Mouse (Mus musculus) kidney, adult 2 months (tissue): ENCODE data around the gene Memo1. TPM values are rescaled to one million over a fixed set of nuclear protein-coding genes. Genes with fewer than 3 reads are reported as not detected.
A peak's percentile ranks its signal among the peaks of the same experiment; 100 is the strongest.

Experiments
- DNase-seq: peaks from one replicate; pipeline ENCODE4 v3.0.0; 2021
- H3K27ac ChIP-seq: fragments of 200-500 bp; 2 replicates; pipeline ENCODE4 v1.5.1; 2012; ENCODE audit warnings: low read depth, low read length, control low read depth, inconsistent platforms; ENCODE audit not compliant: insufficient read depth
- H3K27me3 ChIP-seq: fragments of 200-500 bp; replicated peaks from 2 replicates; pipeline ENCODE4 v1.6.1; 2012; ENCODE audit warnings: mild to moderate bottlenecking, moderate library complexity, low read length, inconsistent platforms; ENCODE audit not compliant: control insufficient read depth, insufficient read depth
- H3K36me3 ChIP-seq: fragments of 200-500 bp; 2 replicates; pipeline ENCODE4 v1.6.1; 2012; ENCODE audit warnings: mild to moderate bottlenecking, moderate library complexity, low read length, inconsistent platforms; ENCODE audit not compliant: control insufficient read depth, insufficient read depth
- H3K4me1 ChIP-seq: fragments of 200-500 bp; 2 replicates; pipeline ENCODE4 v1.6.1; 2011; ENCODE audit warnings: low read length; ENCODE audit not compliant: control insufficient read depth, insufficient read depth
- H3K4me3 ChIP-seq: fragments of 200-500 bp; 2 replicates; pipeline ENCODE4 v1.5.1; 2011; ENCODE audit warnings: mild to moderate bottlenecking, low read depth, low read length, control low read depth; ENCODE audit not compliant: insufficient read depth
- CTCF ChIP-seq: fragments of 200-500 bp; conservative IDR thresholded peaks from 2 replicates; pipeline ENCODE4 v1.5.1; 2011; ENCODE audit warnings: low read depth, mild to moderate bottlenecking, control low read depth, low read length, moderate library complexity, mixed read lengths; ENCODE audit not compliant: insufficient read depth, insufficient read length
- POLR2A ChIP-seq: fragments of 200-500 bp; IDR thresholded peaks from one replicate; pipeline ENCODE4 v1.6.1; 2011; ENCODE audit warnings: low read depth, low read length, control low read depth
- WGBS: fragments of 180-500 bp; shearing (Covaris S2); methylation state at CpG from one replicate; pipeline ENCODE4 v1.1.7; 2018; 5-methylcytosine and 5-hydroxymethylcytosine counted together
- polyA plus RNA-seq: library from polyadenylated mRNA; depleted of rRNA; stranded (reverse); fragments of >200 nt; gene quantifications from 2 replicates; pipeline ENCODE4 v1.2.3, GENCODE M21; 2012

Gene Memo1
- polyA plus RNA-seq, 1 experiment, result 43.1 TPM

GRCm38 (mm10) chr17:74267415-74268180 is 27.7 kb downstream of the Memo1 start:
- Histone ChIP-seq H3K4me3 (no peak overlapping the region), H3K27ac (no peak overlapping the region), H3K36me3 (no peaks in the 10 kb centered on the region), H3K27me3 (no peaks in the 10 kb centered on the region), H3K4me1 (peaks cover 15% of the 10 kb centered on the region)
- no peak for DNase-seq
- WGBS, result 96% methylated on average over 11 of the region's 11 CpGs
- TF ChIP-seq POLR2A, result no peak

GRCm38 (mm10) chr17:74265636-74266035 is 29.7 kb downstream of the Memo1 start:
- DNase-seq, result no peak
- no peak overlapping the region for H3K27ac ChIP-seq
- TF ChIP-seq POLR2A (no peak), CTCF (no peak)

GRCm38 (mm10) chr17:74265156-74265505 is 30.2 kb downstream of the Memo1 start:
- Histone ChIP-seq H3K4me3 (no peak overlapping the region), H3K27me3 (no peaks in the 10 kb centered on the region), H3K36me3 (no peaks in the 10 kb centered on the region), H3K27ac (no peak overlapping the region), H3K4me1 (peaks cover 11% of the 10 kb centered on the region)
- DNase-seq, result no peak
- TF ChIP-seq POLR2A (no peak), CTCF (no peak)
- 30% methylated on average over 5 of the region's 5 CpGs for WGBS

More at GRCm38 (mm10) chr17:74265636-74266035, 29.7 kb downstream of the Memo1 start:
- Histone ChIP-seq H3K27me3 (no peaks in the 10 kb centered on the region), H3K36me3 (no peaks in the 10 kb centered on the region), H3K4me3 (no peak overlapping the region), H3K4me1 (peaks cover 11% of the 10 kb centered on the region)
- WGBS, result 45% methylated on average over 1 of the region's 1 CpGs

DNA sequence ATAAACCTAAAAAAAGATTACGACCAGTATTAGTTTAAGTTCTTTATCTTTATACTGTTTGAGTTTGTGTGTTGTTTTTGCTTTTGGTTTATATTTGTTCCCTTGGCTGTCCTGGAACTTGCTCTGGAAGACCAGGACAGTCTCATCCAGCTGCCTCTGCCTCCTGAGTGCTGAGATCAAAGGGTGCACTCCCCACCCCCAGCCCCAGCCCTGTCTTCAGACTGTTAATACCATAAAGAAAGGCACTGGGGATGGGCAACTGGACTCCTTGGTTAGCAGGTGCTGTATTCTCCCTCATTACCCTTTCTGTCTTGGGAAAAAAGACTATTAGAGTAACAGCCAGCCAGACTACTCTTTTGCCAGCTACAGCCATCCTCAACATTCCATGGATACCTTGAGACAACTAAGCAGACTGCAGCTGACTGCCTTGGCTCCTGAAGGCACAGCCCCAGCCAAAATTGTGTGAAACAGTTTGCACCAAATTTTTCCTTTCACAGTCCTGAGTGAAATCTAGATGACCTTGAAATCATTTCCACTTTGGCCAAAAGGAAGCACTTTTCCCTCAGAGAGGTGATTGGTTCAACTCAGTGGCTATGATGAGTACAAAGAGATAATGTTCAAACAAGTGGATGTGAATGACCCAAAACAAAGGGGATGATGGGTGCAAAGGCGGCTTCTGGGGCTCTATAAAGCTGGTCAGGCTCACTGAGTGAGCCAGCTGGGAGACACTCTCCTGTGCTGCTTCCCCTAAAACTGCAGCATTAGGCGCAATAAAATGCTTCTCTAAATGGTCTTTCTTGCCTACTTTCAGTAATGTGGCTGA is 30.8 kb downstream of the Memo1 start:
- Histone ChIP-seq H3K27me3 (no peaks in the 10 kb centered on the region), H3K36me3 (no peaks in the 10 kb centered on the region), H3K27ac (no peak overlapping the region), H3K4me3 (no peak overlapping the region), H3K4me1 (peaks cover 11% of the 10 kb centered on the region)
- 50% methylated on average over 3 of the region's 3 CpGs for WGBS
- no peak for TF ChIP-seq CTCF
- no peak for TF ChIP-seq POLR2A
- peak; percentile 46 for DNase-seq

DNA sequence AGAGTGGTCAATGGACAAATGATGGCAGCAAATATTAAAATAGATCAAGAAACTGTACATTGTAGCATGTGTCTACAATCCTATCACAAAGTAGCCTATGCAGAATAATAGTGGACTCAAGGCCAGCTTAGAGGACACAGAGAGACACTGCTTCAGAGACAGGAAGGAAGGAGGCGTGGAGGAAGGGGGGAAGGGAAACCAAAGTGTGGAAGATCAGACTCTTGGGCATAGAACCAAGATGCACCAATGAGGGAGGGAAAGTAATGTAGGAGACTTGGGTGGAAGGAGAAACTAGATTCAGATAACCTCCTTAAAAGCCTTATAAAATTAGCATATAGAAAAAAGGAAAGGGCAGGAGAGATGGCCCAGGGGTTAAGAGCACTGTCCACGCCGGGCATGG is 32.9 kb downstream of the Memo1 start:
- TF ChIP-seq POLR2A (no peak), CTCF (no peak)
- no peak for DNase-seq
- H3K4me3 ChIP-seq, result no peak overlapping the region
- WGBS, result 88% methylated on average over 3 of the region's 3 CpGs
- H3K27ac ChIP-seq, result no peak overlapping the region
- peaks cover 15% of the 10 kb centered on the region for H3K4me1 ChIP-seq
- H3K36me3 ChIP-seq, result no peaks in the 10 kb centered on the region
- H3K27me3 ChIP-seq, result no peaks in the 10 kb centered on the region

- Histone ChIP-seq H3K27me3 (no peaks in the 10 kb centered on the region), H3K4me3 (no peak overlapping the region), H3K36me3 (no peaks in the 10 kb centered on the region), H3K4me1 (no peaks in the 10 kb centered on the region), H3K27ac (no peak overlapping the region)
- no peak for DNase-seq
- WGBS, result 81% methylated on average over 1 of the region's 1 CpGs
- no peak for TF ChIP-seq POLR2A
- no peak for TF ChIP-seq CTCF
Measured at GRCm38 (mm10) chr17:74245284-74245683, 50.0 kb downstream of the Memo1 start.

DNA sequence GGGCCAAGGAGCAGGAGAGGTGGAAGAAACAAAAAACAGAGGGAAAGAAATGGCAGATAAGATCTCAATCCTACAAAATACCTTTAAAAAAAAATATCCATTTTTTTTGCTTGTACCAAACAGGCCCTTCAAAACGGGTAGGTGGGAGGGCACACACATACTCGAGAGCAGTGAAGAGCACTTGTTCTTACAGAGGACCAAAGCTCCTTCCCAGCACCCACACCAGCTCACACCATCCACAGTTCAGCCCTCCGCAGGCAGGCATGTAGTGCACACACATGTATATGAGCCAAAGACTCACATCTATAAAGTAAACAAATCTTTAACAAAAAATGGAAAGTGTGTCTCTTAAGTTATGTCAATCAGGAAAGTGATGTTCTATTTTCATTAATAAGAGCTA is 52.5 kb downstream of the Memo1 start:
- H3K4me3 ChIP-seq, result no peak overlapping the region
- H3K27ac ChIP-seq, result no peak overlapping the region
- WGBS, result 70% methylated on average over 3 of the region's 3 CpGs
- no peaks in the 10 kb centered on the region for H3K27me3 ChIP-seq
- no peaks in the 10 kb centered on the region for H3K4me1 ChIP-seq
- no peaks in the 10 kb centered on the region for H3K36me3 ChIP-seq
- no peak for TF ChIP-seq CTCF
- no peak for TF ChIP-seq POLR2A
- no peak for DNase-seq
